Mouse (Mus musculus) cerebellum, postnatal 25 days (tissue): Measurements from ENCODE around the gene Idh2.
A peak's percentile ranks its signal among the peaks of the same experiment; 100 is the strongest.
"Not testable (repeated sequence)": the region's sequence is repeated elsewhere in the genome, so short reads cannot be mapped to it uniquely, and the experiment has no call there.

ENCODE experiments used
- DNase-seq, 2 experiments: peaks; one replicate each; pipeline ENCODE4 v3.0.0; 2021; ENCODE audit warnings: mixed read lengths in 2 of 2

Gene Idh2

GRCm38 (mm10) chr7:80059064-80059838, 55.9 kb downstream of the Idh2 start:
- DNase-seq = peak; percentile 13 to 28

- peak; percentile 16 to 21 for DNase-seq
Measured at GRCm38 (mm10) chr7:80058405-80059063, 56.7 kb downstream of the Idh2 start.

GRCm38 (mm10) chr7:80057781-80058180, 57.4 kb downstream of the Idh2 start:
- peak; percentile 36 to 54 for DNase-seq

GRCm38 (mm10) chr7:80057002-80057691, 58.0 kb downstream of the Idh2 start:
- peak in 1 of 2 experiments; percentile 11 for DNase-seq

GRCm38 (mm10) chr7:80055781-80056180, 59.4 kb downstream of the Idh2 start:
- no peak for DNase-seq

GRCm38 (mm10) chr7:80053147-80053546, 62.0 kb downstream of the Idh2 start:
- no peak for DNase-seq

GRCm38 (mm10) chr7:80052261-80052660, 62.9 kb downstream of the Idh2 start:
- DNase-seq = peak in 1 of 2 experiments; percentile 15

- peak in 1 of 2 experiments; percentile 7 for DNase-seq
Measured at GRCm38 (mm10) chr7:80051835-80052234, 63.4 kb downstream of the Idh2 start.

- not testable (repeated sequence) for DNase-seq
Measured at GRCm38 (mm10) chr7:80050382-80050781, 64.8 kb downstream of the Idh2 start.

- no peak for DNase-seq
Measured at GRCm38 (mm10) chr7:80049746-80050145, 65.4 kb downstream of the Idh2 start.

- no peak for DNase-seq
Measured at GRCm38 (mm10) chr7:80047041-80047440, 68.2 kb downstream of the Idh2 start.
